Mouse (Mus musculus) frontal cortex, postnatal 10 days (tissue): ENCODE results near the gene Smim27.

Experiments
- DNase-seq, 2 experiments: peaks; one replicate each; pipeline ENCODE4 v3.0.0; 2022; ENCODE audit warnings: low spot score in 2 of 2, mixed read lengths in 1 of 2

Gene Smim27

GRCm38 (mm10) chr4:40269430-40270032 is at the start of gene Smim27, which contains the start of gene Topors:
TSS of gene Smim27 (plus strand) at chr4:40269579.
TSS of gene Topors (minus strand) at chr4:40269850.
- DNase-seq, result peak; percentile 90 to 93

GRCm38 (mm10) chr4:40220437-40220836 is 48.9 kb upstream of the Smim27 start:
- no peak for DNase-seq

DNA sequence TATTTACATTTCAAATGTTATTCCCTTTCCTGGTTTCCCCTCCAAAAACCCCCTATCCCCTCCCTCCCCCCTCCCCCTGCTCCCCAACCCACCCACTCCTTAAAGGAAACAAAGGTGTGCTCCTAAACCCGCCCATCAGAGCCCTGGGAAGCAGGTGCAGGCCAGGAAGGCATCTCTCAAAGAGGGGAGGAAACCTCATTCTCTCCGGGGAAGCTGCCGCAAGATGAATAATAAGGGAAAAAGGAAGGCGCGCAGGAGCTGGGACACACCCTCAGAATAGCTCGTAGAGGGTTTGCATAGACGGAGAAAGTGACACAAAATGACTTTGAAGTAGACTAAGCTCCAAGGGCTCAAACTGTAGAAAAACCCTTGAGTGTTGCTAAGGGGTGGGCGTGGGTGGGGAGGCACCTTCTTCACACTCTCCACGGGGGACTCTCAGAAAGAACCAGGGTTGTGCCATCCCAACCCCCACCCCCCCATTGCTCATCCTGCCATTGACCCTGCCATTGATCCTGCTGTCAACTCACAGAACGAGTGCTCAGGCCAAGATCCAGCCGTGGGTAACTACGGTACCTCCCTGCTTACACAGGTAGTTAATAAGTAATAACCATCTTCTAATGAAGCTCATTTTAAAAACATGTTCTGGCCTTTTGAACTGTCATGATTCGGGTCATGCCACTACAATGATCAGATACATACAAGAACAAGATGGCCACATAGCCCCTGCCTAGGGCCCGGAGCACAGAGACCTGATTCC is 48.2 kb upstream of the Smim27 start:
- no peak for DNase-seq

GRCm38 (mm10) chr4:40221876-40222585 is 47.3 kb upstream of the Smim27 start:
- DNase-seq, result no peak

- no peak for DNase-seq
Measured at GRCm38 (mm10) chr4:40226095-40226494, 43.3 kb upstream of the Smim27 start.

GRCm38 (mm10) chr4:40227131-40227530 is 42.2 kb upstream of the Smim27 start:
- DNase-seq, result no peak

DNA sequence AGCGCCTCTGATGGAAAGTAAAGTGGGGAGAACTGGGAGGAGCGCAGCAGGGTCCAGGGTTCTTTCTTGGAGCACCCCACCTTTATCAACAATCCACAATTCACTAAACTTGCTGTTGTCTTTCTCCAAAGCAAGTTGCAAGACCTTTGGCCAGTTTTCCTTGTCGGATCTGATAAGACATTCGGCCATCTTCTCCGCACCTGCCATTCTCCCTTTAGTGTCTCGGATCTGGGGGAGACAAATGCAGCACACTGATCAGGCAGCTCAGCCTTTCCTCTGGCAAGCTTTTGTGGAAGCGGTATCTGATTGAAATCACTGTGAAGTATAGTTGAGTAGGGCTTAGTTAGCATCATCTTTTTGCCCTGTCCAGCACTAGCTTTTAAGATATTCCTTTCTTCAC is 41.5 kb upstream of the Smim27 start:
- no peak for DNase-seq

- DNase-seq, result no peak
Measured at GRCm38 (mm10) chr4:40229723-40230122, 39.7 kb upstream of the Smim27 start.

- DNase-seq, result no peak
Measured at GRCm38 (mm10) chr4:40233062-40233664, 36.2 kb upstream of the Smim27 start.

DNA sequence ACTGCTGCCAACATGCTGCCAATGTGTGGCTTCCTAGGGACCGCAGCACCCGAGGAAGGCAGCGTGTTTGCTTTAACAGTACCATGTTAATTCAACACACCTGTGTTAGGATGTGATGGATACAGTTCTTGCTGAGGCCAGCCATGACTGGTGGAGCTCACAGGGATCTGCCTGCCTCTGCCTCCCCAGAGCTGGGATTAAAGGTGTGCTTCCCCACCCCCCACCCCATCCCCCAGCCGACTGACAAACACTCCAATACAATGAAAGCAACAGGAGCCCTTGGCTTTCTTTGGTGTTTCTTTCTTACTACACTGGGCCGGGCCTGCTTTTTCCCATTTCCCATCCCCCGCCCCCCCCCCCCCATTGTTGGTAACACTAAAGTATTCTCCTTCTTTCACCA is 35.1 kb upstream of the Smim27 start:
- DNase-seq, result no peak

GRCm38 (mm10) chr4:40236829-40237228 is 32.5 kb upstream of the Smim27 start:
- no peak for DNase-seq

DNA sequence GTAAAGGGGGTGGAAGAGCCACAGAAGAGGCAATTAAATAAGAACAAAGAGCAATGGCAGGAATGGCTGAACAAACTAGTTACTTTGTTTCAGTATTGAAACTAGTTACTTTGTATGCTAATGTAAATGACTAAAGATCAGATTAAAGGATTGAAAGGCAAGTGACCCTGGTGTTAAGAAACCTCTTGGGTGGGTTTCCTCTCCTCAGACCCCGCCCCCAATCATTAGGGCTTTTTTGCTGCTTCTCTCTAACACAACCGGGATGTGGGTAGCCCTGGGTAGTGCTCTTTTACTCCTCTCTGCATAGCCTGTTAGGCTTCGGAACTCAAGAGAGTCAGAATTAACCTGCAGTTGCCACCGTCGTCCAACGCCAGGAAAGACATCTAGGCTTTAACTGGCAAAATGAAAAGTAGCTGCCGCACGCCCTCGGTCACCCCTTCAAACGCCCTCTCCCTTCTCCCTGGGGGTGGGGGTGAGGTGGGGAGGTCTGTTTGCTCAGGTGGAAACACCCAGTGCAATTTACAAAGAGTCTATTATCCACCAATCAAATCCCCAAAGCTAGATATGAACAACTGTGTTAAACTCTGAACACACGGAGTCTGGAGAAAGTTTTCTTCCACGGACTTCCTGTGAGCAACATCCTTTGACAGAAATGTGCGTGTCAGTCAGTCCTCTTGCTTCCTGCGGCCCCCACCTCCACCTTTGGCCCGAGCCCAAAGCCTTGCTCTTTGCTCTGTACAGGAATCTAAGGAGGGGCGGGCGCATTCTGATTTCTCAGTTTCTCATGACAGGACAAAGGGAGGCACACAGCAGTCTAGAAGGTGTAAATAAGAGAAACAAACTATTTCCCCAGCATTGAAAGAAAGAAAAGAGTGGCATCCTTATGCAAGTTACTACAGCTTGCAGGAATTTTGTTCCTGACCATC is 30.6 kb upstream of the Smim27 start:
- no peak for DNase-seq

DNA sequence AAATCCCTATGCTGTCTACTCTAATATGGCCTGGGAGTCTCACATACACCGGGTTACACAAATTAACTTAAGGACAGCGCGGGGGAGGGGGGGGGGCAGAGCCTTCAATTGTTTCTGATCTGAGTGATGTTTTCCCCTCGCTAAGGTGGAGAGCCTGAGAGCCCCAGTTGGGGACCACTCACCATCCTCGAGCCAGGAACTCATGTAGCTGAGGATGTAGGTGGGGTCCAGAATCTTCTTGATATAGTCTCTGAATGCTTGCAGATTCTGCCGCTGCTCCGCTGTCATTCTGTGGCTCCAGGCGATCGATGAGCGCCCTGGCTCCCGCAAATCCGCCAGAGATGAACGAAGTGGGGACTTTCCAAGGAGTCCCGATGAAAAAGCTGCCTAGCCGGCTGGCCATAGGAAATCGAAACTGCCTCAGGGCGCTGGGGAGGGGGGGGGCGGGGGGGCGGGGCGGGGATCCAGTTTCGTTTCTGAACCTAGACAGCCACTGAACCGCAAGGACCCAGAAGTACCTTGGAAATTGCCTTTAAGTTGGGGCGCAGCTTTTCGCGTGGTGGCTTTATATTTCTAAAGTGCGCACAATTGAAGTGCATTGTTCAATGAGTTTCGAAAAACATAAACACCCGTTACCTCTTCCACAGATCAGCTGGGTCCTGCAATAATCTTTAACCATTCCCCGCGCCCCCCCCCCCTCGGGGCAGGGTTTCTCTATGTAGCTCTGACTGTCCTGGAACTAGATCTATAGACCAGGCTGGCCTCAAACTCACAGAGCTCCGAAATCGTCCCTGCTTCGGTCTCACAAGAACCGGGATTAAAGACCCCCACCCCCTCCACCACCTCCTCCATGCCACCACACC is 29.7 kb upstream of the Smim27 start, which contains the start of gene Ddx58:
TSS of gene Ddx58 (minus strand) at position 420 of the 863 bp plus-strand sequence.
- DNase-seq, result no peak

DNA sequence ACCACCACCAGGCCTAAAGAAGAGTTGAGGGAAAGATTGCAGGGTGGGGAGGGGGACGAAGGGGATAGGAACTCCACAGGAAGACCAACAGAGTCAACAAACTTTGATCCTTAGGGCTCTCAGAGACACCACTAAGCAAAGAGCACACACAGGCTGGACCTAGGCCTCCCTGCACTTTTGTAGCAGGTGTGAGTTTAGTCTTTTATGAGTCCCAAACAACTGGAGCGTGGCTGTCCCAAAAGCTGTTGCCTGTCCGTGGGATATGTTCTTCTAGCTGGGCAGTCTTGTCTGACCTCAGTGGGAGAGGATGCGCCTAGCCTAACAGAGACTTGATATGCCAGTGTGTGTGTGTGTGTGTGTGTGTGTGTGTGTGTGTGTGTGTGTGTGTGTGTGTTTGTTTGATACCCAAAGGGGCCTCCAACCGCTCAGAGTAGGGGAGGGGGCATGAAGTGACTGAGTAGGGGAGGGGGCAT is 29.1 kb upstream of the Smim27 start:
- DNase-seq, result no peak

DNA sequence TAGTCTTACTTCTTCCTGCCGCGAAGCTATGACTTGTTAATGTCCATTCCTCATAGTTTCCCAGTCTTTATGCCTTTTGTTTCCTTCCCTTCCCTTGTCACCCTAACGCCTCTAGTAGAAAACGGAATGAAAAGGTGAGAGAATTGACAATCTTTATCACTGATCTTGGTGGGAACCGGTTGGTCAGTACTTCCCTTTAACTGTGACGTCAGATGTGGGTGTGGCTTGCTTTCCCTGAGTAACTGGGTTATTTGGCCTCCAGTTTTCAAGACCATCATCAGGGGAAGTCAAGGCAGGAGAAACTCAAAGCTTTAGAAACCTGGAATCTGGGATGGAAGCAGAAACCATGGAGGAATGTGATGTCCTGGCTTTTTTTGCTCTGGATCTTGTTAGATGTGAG is 27.5 kb upstream of the Smim27 start:
- DNase-seq, result no peak

DNA sequence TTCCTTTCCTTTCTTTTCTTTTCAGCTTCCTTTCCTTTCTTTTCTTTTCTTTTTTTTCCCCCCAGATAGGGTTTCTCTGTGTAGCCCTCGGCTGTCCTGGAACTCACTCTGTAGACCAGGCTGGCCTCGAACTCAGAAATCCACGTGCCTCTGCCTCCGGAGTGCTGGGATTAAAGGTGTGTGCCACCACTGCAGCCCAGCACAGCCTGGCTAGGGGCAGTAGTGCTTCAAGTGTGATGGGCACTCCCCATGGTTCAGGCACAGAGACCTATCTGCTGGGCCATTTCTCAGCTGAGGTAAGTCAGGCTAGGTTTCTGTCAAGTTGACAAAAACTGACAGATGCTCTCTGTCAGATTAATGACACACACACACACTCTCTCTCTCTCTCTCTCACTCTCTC is 26.4 kb upstream of the Smim27 start:
- no peak for DNase-seq

- no peak for DNase-seq
Measured at GRCm38 (mm10) chr4:40244035-40244434, 25.3 kb upstream of the Smim27 start.

GRCm38 (mm10) chr4:40250984-40251383 is 18.4 kb upstream of the Smim27 start:
- no peak for DNase-seq

- DNase-seq, result no peak
Measured at GRCm38 (mm10) chr4:40253766-40254165, 15.6 kb upstream of the Smim27 start.
